Comparison of ENCODE assay signal across 8 mouse cellular contexts in the genomic region with DNA sequence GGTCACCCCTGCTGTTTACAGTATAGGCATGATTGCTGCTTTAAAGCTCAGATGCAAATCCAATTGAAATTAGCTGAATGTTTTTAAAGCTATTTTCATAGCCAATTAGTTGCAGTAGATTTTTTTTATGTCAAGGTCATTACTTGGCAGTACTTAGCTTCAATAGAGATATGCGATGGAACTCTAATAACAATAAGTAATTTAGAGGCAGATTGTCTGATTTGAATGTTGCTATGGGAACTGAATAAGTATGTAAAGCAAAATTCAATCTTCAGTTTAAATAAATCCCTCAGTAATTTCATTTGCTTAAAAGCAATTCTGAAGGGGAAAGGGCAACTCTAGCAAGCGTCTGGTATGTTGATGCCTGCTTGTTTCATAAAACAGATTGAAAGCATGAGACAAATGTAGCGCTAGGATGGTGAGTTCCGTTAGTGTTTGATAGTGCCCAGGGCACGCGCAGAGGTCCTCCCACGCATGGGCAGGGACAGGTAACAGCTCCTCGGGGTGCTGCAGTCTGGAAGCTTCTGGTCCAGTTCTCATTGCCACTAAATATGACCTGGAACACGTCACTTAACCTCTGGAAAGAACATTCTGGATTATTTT. TPM values are rescaled to one million over a fixed set of nuclear protein-coding genes. Genes with fewer than 3 reads are reported as not detected.
"Had no signal": no experiment of that assay in that cellular context is flagged by ENCODE, and none has a peak within 500 bp of the region (broad histone marks: within the 10 kb centered on the region; RNA-seq: fewer than 3 reads in every experiment).

No protein-coding gene starts in this region.

- H3K4me1 ChIP-seq: neural tube, embryonic 12.5 days had no signal

- H3K4me2 ChIP-seq: limb, embryonic 12.5 days; neural tube, embryonic 12.5 days had no signal

- H3K4me3 ChIP-seq: limb, embryonic 12.5 days; neural tube, embryonic 12.5 days had no signal

- H3K27me3 ChIP-seq: limb, embryonic 12.5 days; neural tube, embryonic 12.5 days had no signal

- H3K27ac ChIP-seq: limb, embryonic 12.5 days; liver, embryonic 14.5 days; neural tube, embryonic 12.5 days; stomach, postnatal 0 days had no signal

- DNase-seq: kidney, adult 8-10 months; kidney, postnatal 25 days; liver; lung, adult 18-20 months had no signal

- H3K9me3 ChIP-seq: limb, embryonic 12.5 days; neural tube, embryonic 12.5 days had no signal

- H3K9ac ChIP-seq: limb, embryonic 12.5 days; liver, embryonic 14.5 days; neural tube, embryonic 12.5 days had no signal

RNA-seq across cellular contexts. Expression of a gene that starts 53.7 kb away (rescaled TPM):
- polyA plus RNA-seq: limb, embryonic 12.5 days had no signal
